Mouse (Mus musculus): ENCODE measurements around the gene Madd. TPM values are rescaled to one million over a fixed set of nuclear protein-coding genes. Genes with fewer than 3 reads are reported as not detected.

The Madd gene
- polyA plus RNA-seq, 1 experiment from 2014 or later = 62.3 TPM

DNA sequence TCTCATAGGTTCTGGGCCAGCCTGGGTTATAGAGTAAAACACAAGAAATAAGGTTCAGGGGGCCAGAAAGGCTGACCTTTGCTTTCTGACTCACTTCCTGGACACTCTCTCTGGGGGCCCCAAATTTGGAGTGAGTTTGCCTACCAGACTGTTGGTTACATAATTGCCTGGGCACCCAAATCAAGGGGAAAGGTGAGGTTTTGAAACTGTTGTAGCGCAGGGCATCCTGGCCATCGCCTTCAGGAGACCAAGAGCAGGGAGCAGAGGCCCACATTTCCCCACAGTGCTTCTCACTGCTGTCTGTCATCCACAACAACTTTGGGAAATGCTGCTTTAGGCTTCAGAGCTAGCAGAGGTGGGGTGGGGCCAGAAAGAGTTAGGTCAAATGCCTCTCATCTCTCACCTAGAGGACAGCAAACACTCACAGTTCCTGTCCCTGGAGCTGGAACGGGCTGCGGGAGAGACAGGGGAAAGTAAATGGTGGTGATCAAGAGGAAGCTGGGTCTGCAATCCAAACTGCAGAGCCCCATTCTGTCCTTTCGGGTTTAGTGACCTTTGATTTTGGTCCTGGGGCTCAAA, 73.7 kb downstream of the Madd start:
- Histone ChIP-seq H3K4me2 (no peak overlapping the region), H3K4me3 (no peak overlapping the region), H3K36me3 (no peaks in the 10 kb centered on the region), H3K27ac (replicated peaks) (no peak overlapping the region), H3K27me3 (0 out of 2 replicates have a peak, but pooled peaks cover 4% of the 10 kb centered on the region), H3K9ac (no peak overlapping the region), H3K9me3 (no peaks in the 10 kb centered on the region), H3K4me1 (replicated peaks) (peaks cover under 1% of the 10 kb centered on the region; the same call in 1 of the 2 replicates)
- no peak for ATAC-seq (ENCODE audit: low FRiP score, low read depth)
- 93% methylated on average over 5 of the region's 5 CpGs for WGBS

DNA sequence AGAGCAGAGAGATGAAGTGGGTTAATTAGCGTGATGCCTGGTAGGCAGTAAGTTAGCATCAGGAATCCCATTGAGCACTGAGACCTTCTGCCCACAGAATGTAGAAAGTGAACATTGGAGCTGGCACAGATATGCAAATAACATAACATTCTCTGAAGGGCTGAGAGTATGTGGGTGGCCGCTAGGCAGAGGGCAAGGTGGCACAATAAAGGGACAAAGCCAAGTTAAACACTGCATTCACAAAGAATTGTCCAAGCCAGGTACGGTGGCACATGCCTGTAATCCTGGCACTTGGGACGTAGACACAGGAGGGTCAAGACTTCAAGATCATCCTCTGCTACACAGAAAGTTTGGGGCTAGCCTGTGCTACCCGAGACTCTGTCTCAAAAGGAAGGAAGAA, 74.4 kb downstream of the Madd start:
- 85% methylated on average over 5 of the region's 5 CpGs for WGBS
- ATAC-seq (ENCODE audit: low FRiP score, low read depth) = no peak

GRCm38 (mm10) chr2:91108156-91108555, 75.5 kb downstream of the Madd start:
- Histone ChIP-seq H3K4me2 (no peak overlapping the region), H3K27me3 (no peaks in the 10 kb centered on the region), H3K27ac (replicated peaks) (no peak overlapping the region), H3K4me1 (replicated peaks) (no peaks in the 10 kb centered on the region), H3K9me3 (no peaks in the 10 kb centered on the region), H3K36me3 (no peaks in the 10 kb centered on the region), H3K9ac (no peak overlapping the region), H3K4me3 (no peak overlapping the region)
- ATAC-seq (ENCODE audit: low FRiP score, low read depth) = no peak
- WGBS = 87% methylated on average over 3 of the region's 3 CpGs

More for the DNA sequence above, 74.4 kb downstream of the Madd start:
- no peak overlapping the region for H3K27ac ChIP-seq (replicated peaks)
- H3K4me3 ChIP-seq = no peak overlapping the region
- no peaks in the 10 kb centered on the region for H3K27me3 ChIP-seq
- H3K4me1 ChIP-seq (replicated peaks) = no peaks in the 10 kb centered on the region
- no peaks in the 10 kb centered on the region for H3K9me3 ChIP-seq
- no peaks in the 10 kb centered on the region for H3K36me3 ChIP-seq
- no peak overlapping the region for H3K4me2 ChIP-seq
- H3K9ac ChIP-seq = no peak overlapping the region

DNA sequence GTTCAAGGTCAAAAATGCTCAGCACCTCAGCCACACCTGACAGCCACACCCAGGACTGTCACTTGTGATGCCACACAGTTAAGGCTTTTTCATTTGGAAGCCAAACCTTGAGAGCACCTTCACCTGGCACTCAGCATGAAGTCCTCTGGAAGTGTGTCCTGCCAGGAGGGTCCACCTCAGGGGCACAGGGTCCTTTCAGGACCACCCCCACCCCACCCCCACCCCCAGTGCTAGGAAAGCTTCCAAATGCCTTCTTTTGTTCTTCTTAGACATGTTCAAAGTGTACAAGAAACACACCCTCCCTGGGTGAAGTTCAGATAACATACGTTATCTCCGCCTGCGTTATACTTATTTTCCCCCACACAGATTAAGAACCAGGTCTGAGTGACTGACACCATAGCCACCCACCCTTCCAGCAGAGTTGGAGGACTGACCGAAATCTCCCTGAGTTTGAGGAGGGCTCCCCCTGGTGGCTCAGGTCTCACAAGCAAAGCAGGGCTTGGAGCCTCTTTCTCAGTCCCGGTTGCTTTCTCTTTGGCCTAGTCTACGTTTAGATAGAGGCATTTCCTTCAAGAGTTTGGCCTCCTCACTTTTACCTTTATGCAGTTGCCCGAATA, 82.4 kb downstream of the Madd start:
- H3K9ac ChIP-seq = no peak overlapping the region
- ATAC-seq (ENCODE audit: low FRiP score, low read depth) = peak; percentile 76
- H3K27me3 ChIP-seq = no peaks in the 10 kb centered on the region
- H3K4me3 ChIP-seq = no peak overlapping the region
- no peaks in the 10 kb centered on the region for H3K36me3 ChIP-seq
- H3K9me3 ChIP-seq = no peaks in the 10 kb centered on the region
- H3K4me1 ChIP-seq (replicated peaks) = no peaks in the 10 kb centered on the region
- no peak overlapping the region for H3K27ac ChIP-seq (replicated peaks)
- no peak overlapping the region for H3K4me2 ChIP-seq
- 10% methylated on average over 7 of the region's 7 CpGs for WGBS

DNA sequence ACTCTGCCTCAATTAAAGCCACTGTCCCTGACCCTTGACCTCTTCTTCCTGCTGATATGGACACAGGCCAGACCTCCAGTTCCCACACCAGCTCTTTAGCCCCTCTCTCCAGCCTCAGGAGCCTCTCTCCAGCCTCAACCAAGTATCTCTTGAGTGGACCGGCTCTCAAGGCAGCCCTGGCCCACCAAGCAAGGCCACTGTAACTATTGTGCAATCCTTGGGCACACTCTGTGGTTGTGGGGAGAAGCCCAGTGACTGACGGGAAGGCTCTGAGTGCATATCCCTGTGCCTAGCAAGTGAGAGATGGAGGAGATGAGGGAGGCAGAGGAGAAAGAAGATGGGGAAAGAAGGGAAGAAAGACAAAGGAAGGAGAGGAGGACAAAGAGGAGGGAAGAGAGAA, 85.5 kb downstream of the Madd start:
- Histone ChIP-seq H3K27me3 (no peaks in the 10 kb centered on the region), H3K4me1 (replicated peaks) (no peaks in the 10 kb centered on the region), H3K9me3 (no peaks in the 10 kb centered on the region), H3K27ac (replicated peaks) (no peak overlapping the region), H3K4me3 (no peak overlapping the region), H3K4me2 (no peak overlapping the region), H3K9ac (no peak overlapping the region), H3K36me3 (no peaks in the 10 kb centered on the region)
- WGBS = 83% methylated on average over 2 of the region's 2 CpGs
- ATAC-seq (ENCODE audit: low FRiP score, low read depth) = no peak

DNA sequence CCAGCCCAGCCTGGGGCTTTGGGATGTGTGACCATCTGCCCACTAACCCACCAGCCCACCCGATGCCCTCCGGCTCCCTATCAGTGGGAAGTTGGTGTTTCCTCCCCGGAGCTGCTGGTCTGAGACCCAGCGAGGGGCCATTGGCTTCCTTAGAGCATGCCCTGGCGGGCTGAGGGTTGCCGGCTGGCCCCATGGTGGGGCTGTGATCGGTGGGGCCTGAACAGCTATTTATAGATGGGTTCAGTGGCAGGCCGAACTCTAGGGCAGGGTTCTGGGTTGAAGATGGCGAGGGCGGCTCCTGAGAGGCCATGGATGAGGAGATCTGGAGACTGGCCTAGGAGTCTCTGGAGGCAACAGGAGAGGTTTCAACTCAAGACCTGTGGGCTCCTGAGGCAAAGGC, 86.6 kb downstream of the Madd start:
- Histone ChIP-seq H3K36me3 (no peaks in the 10 kb centered on the region), H3K4me1 (replicated peaks) (no peaks in the 10 kb centered on the region), H3K27me3 (no peaks in the 10 kb centered on the region), H3K27ac (replicated peaks) (no peak overlapping the region), H3K4me2 (no peak overlapping the region), H3K9ac (no peak overlapping the region), H3K4me3 (no peak overlapping the region), H3K9me3 (no peaks in the 10 kb centered on the region)
- no peak for ATAC-seq (ENCODE audit: low FRiP score, low read depth)
- WGBS = 80% methylated on average over 10 of the region's 10 CpGs

- no peak for ATAC-seq (ENCODE audit: low FRiP score, low read depth)
- WGBS = 72% methylated on average over 14 of the region's 14 CpGs
- no peaks in the 10 kb centered on the region for H3K36me3 ChIP-seq
- no peak overlapping the region for H3K4me2 ChIP-seq
- no peak overlapping the region for H3K4me3 ChIP-seq
- H3K4me1 ChIP-seq (replicated peaks) = no peaks in the 10 kb centered on the region
- no peak overlapping the region for H3K27ac ChIP-seq (replicated peaks)
- no peak overlapping the region for H3K9ac ChIP-seq
- no peaks in the 10 kb centered on the region for H3K27me3 ChIP-seq
- no peaks in the 10 kb centered on the region for H3K9me3 ChIP-seq
These were observed 87.1 kb downstream of the Madd start for GRCm38 (mm10) chr2:91096524-91096923.

GRCm38 (mm10) chr2:91090827-91091226, 92.8 kb downstream of the Madd start:
- H3K27ac ChIP-seq (replicated peaks) = no peak overlapping the region
- 74% methylated on average over 6 of the region's 6 CpGs for WGBS
- no peak for ATAC-seq (ENCODE audit: low FRiP score, low read depth)

GRCm38 (mm10) chr2:91090208-91090607, 93.4 kb downstream of the Madd start:
- Histone ChIP-seq H3K27ac (replicated peaks) (no peak overlapping the region), H3K4me3 (no peak overlapping the region), H3K9ac (no peak overlapping the region), H3K4me2 (no peak overlapping the region), H3K36me3 (no peaks in the 10 kb centered on the region), H3K9me3 (no peaks in the 10 kb centered on the region), H3K4me1 (replicated peaks) (no peaks in the 10 kb centered on the region), H3K27me3 (no peaks in the 10 kb centered on the region)
- 82% methylated on average over 6 of the region's 6 CpGs for WGBS
- no peak for ATAC-seq (ENCODE audit: low FRiP score, low read depth)

More at GRCm38 (mm10) chr2:91090827-91091226, 92.8 kb downstream of the Madd start:
- Histone ChIP-seq H3K36me3 (no peaks in the 10 kb centered on the region), H3K9me3 (no peaks in the 10 kb centered on the region), H3K4me2 (no peak overlapping the region), H3K27me3 (no peaks in the 10 kb centered on the region), H3K9ac (no peak overlapping the region), H3K4me3 (no peak overlapping the region), H3K4me1 (replicated peaks) (no peaks in the 10 kb centered on the region)

DNA sequence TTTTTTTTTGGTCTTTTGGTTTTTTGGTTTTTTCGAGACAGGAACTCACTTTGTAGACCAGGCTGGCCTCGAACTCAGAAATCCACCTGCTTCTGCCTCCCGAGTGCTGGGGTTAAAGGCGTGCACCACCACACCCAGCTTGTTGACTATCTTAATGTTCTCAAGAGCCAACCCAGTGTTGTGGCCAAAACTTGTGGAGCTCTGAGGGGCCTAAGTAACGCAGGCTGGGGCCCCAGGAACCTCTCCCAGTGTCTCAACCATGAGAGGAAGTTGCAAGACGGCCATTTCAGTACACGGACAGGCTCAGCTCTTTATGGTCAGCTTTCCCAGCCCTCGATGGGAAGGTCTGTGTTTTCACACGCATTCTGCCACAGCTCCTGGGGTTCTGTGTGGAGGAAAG, 94.7 kb downstream of the Madd start:
- Histone ChIP-seq H3K4me1 (replicated peaks) (no peaks in the 10 kb centered on the region), H3K4me3 (no peak overlapping the region), H3K9ac (no peak overlapping the region), H3K27me3 (no peaks in the 10 kb centered on the region), H3K36me3 (no peaks in the 10 kb centered on the region), H3K4me2 (no peak overlapping the region), H3K9me3 (no peaks in the 10 kb centered on the region), H3K27ac (replicated peaks) (no peak overlapping the region)
- no peak for ATAC-seq (ENCODE audit: low FRiP score, low read depth)
- 84% methylated on average over 9 of the region's 9 CpGs for WGBS

DNA sequence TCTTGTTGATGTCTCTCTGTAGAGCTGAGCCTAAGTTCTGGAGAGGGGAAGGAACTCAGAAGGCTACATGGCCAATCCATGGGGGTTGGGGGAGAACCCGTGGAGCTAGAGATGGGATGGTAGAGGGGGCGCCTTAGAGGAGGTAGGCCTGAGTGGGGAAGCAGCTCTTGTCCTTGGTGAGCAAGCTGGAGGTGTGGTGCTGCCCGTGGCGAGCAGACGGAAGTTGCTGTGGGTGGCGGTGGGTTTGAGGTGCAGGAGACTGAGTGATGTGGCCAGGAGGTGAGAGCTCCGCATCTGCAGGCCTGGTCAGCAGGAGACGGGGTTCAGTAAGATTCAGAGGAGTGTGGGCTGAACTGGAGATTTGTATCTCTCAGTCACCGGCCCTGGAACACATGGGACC, 96.2 kb downstream of the Madd start:
- H3K4me1 ChIP-seq (replicated peaks) = no peaks in the 10 kb centered on the region
- H3K27me3 ChIP-seq = no peaks in the 10 kb centered on the region
- no peak overlapping the region for H3K27ac ChIP-seq (replicated peaks)
- no peak overlapping the region for H3K4me3 ChIP-seq
- 89% methylated on average over 9 of the region's 9 CpGs for WGBS
- H3K4me2 ChIP-seq = no peak overlapping the region
- no peak overlapping the region for H3K9ac ChIP-seq
- H3K9me3 ChIP-seq = no peaks in the 10 kb centered on the region
- no peaks in the 10 kb centered on the region for H3K36me3 ChIP-seq
- ATAC-seq (ENCODE audit: low FRiP score, low read depth) = no peak
